Mouse (Mus musculus) megakaryocyte, embryonic 14.5 days (primary cell): ENCODE data around the gene Eya3. TPM values are rescaled to one million over a fixed set of nuclear protein-coding genes. Genes with fewer than 3 reads are reported as not detected.
"Not testable (repeated sequence)": the region's sequence is repeated elsewhere in the genome, so short reads cannot be mapped to it uniquely, and the experiment has no call there.

ENCODE experiments used
- H3K27me3 ChIP-seq: replicated peaks from 2 replicates; pipeline ENCODE3; 2012; ENCODE audit warnings: inconsistent platforms
- H3K36me3 ChIP-seq: replicated peaks from 2 replicates; pipeline ENCODE3; 2012; ENCODE audit warnings: low read length, inconsistent platforms, mixed read lengths
- H3K4me1 ChIP-seq: 2 replicates; pipeline ENCODE4 v1.6.1; 2012; ENCODE audit warnings: inconsistent platforms
- H3K4me3 ChIP-seq: replicated peaks from 2 replicates; pipeline ENCODE3; 2012; ENCODE audit warnings: moderate library complexity, mild to moderate bottlenecking, inconsistent platforms
- H3K9me3 ChIP-seq: 2 replicates; pipeline ENCODE4 v1.6.1; 2012; ENCODE audit warnings: inconsistent platforms
- FLI1 ChIP-seq: IDR thresholded peaks from 2 replicates; pipeline ENCODE4 v1.6.1; 2012; ENCODE audit warnings: low read length, inconsistent platforms, mixed read lengths
- GATA1 ChIP-seq: IDR thresholded peaks from 3 replicates; pipeline ENCODE4 v1.6.1; 2012; ENCODE audit warnings: mixed read lengths, low read length, inconsistent platforms, borderline replicate concordance
- polyA plus RNA-seq: library from polyadenylated mRNA; stranded (reverse); fragments of >175 nt; gene quantifications from 2 replicates; pipeline ENCODE4 v1.2.3, GENCODE M21; 2012; ENCODE audit warnings: low replicate concordance; ENCODE audit not compliant: insufficient read depth

The Eya3 gene
- polyA plus RNA-seq, 1 experiment = 2.0 TPM

DNA sequence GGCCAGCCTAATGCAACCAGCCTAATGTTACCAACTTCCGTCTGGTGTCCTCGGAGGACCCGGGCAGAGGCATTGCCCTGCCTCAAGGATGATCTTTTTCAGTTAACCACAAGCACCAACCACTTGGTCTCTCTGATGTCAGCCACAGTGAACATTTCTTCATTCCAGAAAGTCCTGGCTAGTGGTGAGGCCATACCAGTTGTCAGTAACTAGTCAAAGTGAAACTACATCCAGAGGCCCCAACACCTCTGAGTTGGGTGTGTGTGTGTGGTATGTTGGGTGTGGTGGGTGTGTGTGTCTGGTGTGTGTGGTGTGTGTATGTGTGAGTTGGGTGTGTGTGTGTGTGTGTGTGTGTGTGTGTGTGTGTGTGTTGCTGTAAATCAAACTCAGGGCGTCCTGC, 110.0 kb downstream of the Eya3 start:
- H3K9me3 ChIP-seq = no peaks in the 10 kb centered on the region
- H3K4me1 ChIP-seq = peaks cover 46% of the 10 kb centered on the region
- peaks cover 6% of the 10 kb centered on the region for H3K27me3 ChIP-seq
- H3K36me3 ChIP-seq = no peaks in the 10 kb centered on the region
- H3K4me3 ChIP-seq = peak overlapping the region; percentile 31
- TF ChIP-seq FLI1 (no peak), GATA1 (no peak)

DNA sequence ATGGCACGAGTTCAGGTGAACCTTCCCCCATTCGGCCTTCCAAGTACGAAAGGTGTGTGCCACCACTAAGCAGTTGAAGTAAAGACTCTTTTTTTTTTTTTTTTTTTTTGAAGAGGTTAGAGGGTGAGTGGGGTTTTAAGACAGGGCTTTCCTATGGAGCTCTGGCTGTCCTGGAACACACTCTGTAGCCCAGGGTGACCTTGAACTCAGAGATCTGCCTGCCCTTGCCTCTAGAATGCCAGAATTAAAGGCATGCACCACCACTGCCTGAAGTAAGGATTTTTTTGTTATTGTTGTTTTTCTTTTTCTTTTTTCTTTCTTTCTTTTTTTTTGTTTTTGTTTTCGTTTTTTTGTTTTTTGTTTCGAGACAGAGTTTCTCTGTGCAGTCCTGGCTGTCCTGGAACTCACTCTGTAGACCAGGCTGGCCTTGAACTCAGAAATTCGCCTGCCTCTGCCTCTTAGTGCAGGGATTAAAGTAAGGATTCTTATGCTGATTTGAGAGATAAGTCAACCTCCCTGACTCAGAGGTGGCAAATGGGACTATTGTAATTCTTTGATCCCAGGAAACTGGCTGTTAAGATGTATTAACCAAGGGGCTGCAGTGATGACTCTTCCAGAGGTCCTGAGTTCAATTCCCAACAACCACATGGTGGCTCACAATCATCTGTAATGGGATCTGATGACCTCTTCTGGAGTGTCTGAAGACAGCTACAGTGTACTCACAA, 110.6 kb downstream of the Eya3 start:
- no peaks in the 10 kb centered on the region for H3K36me3 ChIP-seq
- H3K27me3 ChIP-seq = peaks cover 7% of the 10 kb centered on the region
- TF ChIP-seq GATA1 = no peak
- no peak for TF ChIP-seq FLI1
- no peaks in the 10 kb centered on the region for H3K9me3 ChIP-seq
- H3K4me1 ChIP-seq = peaks cover 40% of the 10 kb centered on the region
- no peak overlapping the region for H3K4me3 ChIP-seq

DNA sequence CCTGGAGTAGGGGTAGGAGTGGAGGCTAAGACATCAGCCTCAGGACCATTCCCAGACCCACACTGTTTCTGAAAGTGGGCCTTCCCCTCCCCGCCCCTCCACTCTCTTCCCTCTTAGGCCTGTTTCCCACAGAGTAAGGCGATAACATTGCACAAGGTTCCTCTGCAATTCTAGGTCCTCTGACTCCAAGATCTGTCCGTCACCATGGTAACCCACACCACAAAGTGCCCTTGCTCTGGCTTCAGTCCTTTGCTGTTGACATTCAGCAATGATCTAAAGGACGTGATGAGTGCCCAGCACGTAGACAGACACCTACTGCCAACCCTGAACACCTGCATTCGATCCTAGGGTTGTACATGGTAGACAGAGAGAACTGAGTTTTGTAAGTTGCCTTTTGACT, 114.2 kb downstream of the Eya3 start:
- no peak for TF ChIP-seq FLI1
- no peak for TF ChIP-seq GATA1
- Histone ChIP-seq H3K4me3 (no peak overlapping the region), H3K4me1 (peaks cover 34% of the 10 kb centered on the region), H3K27me3 (peaks cover 32% of the 10 kb centered on the region), H3K9me3 (no peaks in the 10 kb centered on the region), H3K36me3 (no peaks in the 10 kb centered on the region)

DNA sequence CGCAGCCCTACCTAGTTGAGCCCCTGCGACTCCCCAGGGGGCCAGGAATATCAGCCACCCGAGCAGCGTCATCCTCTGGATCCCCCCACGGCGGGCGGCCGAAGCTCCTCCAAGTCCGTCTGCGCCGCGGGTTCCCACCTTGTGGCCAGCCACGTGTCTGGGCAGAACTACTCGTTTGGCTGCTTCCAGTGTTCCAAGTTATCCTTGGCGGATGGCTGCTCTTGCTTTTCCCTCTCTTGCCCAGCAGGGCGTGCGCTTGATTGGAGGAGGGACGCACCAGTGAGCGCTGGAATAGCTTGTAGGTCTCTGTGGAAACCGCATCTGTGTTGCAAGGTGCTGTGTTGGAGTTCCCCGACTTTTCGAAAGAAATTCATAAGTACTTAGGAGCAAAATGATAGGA, 118.2 kb downstream of the Eya3 start, which contains the start of gene Smpdl3b:
Gene Smpdl3b (minus strand): TSS at position 279 of the 400 bp plus-strand sequence.
- Histone ChIP-seq H3K4me3 (peak within 1 kb of the TSS; percentile 90), H3K9me3 (no peaks in the 10 kb centered on the region), H3K27me3 (peaks cover 39% of the 10 kb centered on the region), H3K36me3 (no peaks in the 10 kb centered on the region), H3K4me1 (peaks cover 35% of the 10 kb centered on the region)
- TF ChIP-seq FLI1 = no peak
- TF ChIP-seq GATA1 = no peak

DNA sequence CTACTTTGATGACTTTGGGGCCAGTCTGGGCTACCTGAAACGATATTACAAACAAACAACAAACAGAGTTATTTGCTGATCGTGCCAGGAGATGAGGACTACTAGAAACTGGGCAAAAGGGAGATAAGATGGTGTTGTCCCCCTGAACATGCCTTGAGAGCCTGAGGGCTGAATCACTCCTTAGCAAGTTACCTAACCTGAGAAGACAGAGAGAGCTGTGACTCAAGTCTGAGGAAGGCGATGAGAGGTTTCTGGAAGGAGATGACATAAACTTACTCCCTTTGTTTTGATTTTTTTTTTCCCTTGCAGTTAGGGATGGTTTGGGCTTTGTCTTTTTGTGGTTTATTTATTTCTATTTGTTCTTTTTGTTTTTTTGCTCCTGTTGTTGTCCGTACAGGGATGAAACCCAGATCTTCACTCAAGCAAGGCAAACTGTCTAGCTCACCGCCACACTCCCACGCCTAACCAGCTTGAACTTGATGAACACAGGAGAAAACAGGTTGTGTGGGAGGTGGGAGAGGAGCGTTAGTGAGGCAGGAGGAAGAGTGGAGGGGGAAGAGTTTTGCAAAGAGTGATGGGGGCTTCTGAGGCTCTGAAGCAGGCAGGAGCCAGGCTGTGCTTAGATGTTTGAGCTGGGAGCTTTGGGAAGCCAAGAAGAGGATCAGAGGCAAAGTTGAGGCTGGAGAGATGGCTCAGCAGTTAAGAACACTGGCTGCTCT, 119.0 kb downstream of the Eya3 start:
- TF ChIP-seq FLI1 (no peak), GATA1 (no peak)
- H3K4me3 ChIP-seq = peak overlapping the region; percentile 90
- H3K4me1 ChIP-seq = peaks cover 34% of the 10 kb centered on the region
- no peaks in the 10 kb centered on the region for H3K9me3 ChIP-seq
- H3K27me3 ChIP-seq = peaks cover 39% of the 10 kb centered on the region
- H3K36me3 ChIP-seq = no peaks in the 10 kb centered on the region

DNA sequence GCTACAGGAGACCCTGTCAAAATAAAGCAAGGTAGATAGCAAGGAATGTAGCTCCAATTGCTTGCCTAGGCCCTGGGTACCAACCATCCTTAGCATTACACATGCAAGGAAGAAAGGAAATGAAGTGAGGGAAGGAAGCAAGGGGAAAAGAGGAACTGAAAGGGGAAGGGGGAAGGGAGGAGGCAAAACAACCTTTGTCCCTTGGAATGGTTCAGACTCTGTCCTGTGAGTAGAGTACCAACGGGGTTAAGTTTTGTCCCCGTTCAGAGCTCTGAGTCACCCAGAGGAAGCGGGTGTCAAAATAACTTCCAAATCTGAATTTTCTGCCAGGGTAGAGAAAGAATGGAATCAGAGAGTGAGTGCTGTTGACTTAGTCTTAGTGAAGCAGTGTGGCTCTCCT, 121.5 kb downstream of the Eya3 start:
- Histone ChIP-seq H3K4me3 (no peak overlapping the region), H3K4me1 (peaks cover 28% of the 10 kb centered on the region), H3K27me3 (peaks cover 29% of the 10 kb centered on the region), H3K9me3 (no peaks in the 10 kb centered on the region), H3K36me3 (no peaks in the 10 kb centered on the region)
- TF ChIP-seq FLI1 (no peak), GATA1 (no peak)

DNA sequence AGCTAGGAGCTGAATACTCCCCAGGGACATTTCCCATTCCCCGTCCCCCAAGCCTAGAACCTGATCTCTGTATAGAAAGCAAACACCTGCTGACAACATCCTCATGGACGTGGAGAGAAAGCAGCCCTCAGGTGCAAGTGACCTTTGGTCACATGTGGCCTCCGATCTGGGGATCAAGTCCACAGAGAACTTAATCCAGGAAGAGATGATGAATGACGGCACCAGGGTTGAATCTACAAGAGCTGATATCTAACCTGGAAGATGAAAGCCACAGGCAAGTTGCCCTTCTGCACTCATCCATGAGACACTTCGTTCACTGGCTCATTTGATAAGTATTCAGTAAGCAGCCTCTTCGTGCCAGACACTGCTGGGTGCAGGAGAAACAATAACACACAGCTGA, 123.8 kb downstream of the Eya3 start:
- H3K4me3 ChIP-seq = no peak overlapping the region
- H3K36me3 ChIP-seq = no peaks in the 10 kb centered on the region
- peaks cover 11% of the 10 kb centered on the region for H3K27me3 ChIP-seq
- H3K4me1 ChIP-seq = peaks cover 18% of the 10 kb centered on the region
- no peak for TF ChIP-seq FLI1
- no peak for TF ChIP-seq GATA1
- no peaks in the 10 kb centered on the region for H3K9me3 ChIP-seq

DNA sequence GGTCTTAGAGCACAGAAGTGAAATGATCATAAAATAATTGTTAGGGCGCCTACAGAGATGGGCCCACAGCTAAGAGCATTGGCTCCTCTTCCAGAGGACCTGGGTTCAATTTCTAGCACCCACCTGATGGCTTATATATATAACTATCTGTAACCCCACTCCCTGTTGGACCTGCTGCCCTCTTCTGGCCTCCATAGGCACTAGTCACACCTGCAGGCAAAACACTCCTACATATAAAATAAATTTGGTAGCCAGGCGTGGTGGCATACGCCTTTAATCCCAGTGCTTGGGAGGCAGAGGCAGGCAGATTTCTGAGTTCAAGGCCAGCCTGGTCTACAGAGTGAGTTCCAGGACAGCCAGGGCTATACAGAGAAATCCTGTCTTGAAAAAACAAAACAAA, 124.3 kb downstream of the Eya3 start:
- peaks cover 16% of the 10 kb centered on the region for H3K4me1 ChIP-seq
- not testable (repeated sequence) for H3K9me3 ChIP-seq, H3K4me3 ChIP-seq, H3K27me3 ChIP-seq, H3K36me3 ChIP-seq

DNA sequence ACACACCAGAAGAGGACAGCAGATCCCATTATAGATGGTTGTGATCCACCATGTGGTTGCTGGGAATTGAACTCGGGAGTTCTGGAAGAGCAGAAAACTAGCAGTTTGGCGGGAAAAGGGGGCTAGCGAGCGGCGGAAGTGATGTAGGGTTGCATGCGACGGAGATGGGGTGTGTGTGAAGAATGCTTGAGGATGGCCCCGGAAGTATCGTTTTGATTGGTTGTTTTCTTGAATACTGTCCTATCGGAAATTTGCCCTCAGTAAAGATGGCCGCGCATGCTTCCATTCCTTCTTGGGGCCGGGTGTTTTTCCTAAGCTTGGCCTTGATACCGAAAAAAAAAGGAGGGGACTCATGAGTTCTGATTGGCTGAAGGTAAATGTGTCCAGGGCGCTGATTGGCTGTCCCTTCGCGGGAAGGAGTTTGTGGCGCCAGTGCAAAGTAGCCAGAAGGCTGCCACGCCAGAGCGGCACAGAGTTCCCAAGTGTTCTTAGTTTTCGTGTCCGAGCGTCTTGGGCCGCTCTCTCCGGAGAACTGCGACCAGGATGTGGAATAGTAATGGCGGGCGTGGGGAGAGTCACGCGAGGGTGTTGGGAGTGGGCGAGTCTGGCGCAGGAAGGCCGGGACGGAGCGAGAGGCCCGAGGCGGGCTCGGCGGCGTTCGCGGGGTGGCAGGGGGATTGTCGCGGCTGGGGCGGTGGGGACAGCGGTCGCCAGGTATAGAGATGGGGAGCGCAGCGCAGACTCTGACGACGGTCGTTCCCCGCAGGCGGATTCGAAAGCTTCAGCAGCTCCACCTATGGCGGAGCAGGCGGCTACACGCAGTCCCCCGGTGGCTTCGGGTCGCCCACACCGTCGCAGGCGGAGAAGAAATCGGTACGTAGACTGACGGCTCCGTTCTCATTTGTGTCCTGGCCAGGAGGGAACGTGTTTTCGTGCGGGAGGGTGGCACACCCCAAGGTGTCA, 129.4 kb downstream of the Eya3 start, which contains the start of gene Rpa2:
Gene Rpa2 (plus strand): TSS at position 419 of the 963 bp plus-strand sequence.
- no peaks in the 10 kb centered on the region for H3K27me3 ChIP-seq
- TF ChIP-seq GATA1 (no peak), FLI1 (peak; percentile 59; the same call in 1 of the 2 replicates)
- H3K4me3 ChIP-seq = peak within 1 kb of the TSS; percentile 98
- H3K4me1 ChIP-seq = peaks cover 23% of the 10 kb centered on the region
- H3K36me3 ChIP-seq = peaks cover 31% of the 10 kb centered on the region
- H3K9me3 ChIP-seq = no peaks in the 10 kb centered on the region

DNA sequence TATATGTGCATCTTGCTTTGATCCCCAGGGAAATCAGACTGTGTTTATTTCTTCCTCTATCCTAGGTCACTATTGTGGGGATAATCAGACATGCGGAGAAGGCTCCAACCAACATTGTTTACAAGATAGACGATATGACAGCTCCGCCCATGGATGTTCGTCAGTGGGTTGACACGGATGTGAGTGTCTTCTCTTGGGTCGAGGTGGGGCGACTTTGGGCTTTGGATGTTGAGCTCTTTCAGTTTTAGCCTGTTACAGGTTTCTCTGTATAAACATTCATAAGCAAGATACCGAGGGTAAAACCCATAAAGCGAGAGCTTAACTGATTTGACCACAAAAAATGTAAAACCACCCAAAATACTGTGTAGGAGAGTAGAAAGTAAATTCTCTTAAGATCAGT, 133.0 kb downstream of the Eya3 start:
- H3K36me3 ChIP-seq = peaks cover 66% of the 10 kb centered on the region
- no peak overlapping the region for H3K4me3 ChIP-seq
- TF ChIP-seq FLI1 = no peak
- no peak for TF ChIP-seq GATA1

More for the DNA sequence above, 133.0 kb downstream of the Eya3 start:
- peaks cover 20% of the 10 kb centered on the region for H3K4me1 ChIP-seq
- H3K9me3 ChIP-seq = no peaks in the 10 kb centered on the region
- H3K27me3 ChIP-seq = no peaks in the 10 kb centered on the region

Other genes starting within 250 kb of the Eya3 start
- 2.1 and 3.0 TPM in 2 replicates for gene Phactr4, start 216.5 kb upstream of the Eya3 start, polyA plus RNA-seq
- gene Med18, start 175.1 kb upstream of the Eya3 start, polyA plus RNA-seq = 2.3 and 2.7 TPM in 2 replicates
- 23.7 and 27.2 TPM in 2 replicates for gene Sesn2, start 128.5 kb upstream of the Eya3 start, polyA plus RNA-seq
- gene Atpif1, start 105.3 kb upstream of the Eya3 start, polyA plus RNA-seq = 55.6 and 352 TPM in 2 replicates
- 96.7 and 198 TPM in 2 replicates for gene Dnajc8, start 103.4 kb upstream of the Eya3 start, polyA plus RNA-seq
- 3.1 TPM in 1 of 2 replicates, not detected in the other for gene Ptafr, start 74.9 kb upstream of the Eya3 start, polyA plus RNA-seq
- 0.26 TPM in 1 of 2 replicates, not detected in the other for gene Xkr8, start 93.6 kb downstream of the Eya3 start, polyA plus RNA-seq
- 0.38 TPM in 1 of 2 replicates, not detected in the other for gene Smpdl3b, start 118.3 kb downstream of the Eya3 start, polyA plus RNA-seq
- gene Rpa2, start 129.3 kb downstream of the Eya3 start, polyA plus RNA-seq = 15.4 and 20.1 TPM in 2 replicates
- gene Themis2, start 157.4 kb downstream of the Eya3 start, polyA plus RNA-seq = 0.53 and 20.4 TPM in 2 replicates
- 8.9 and 32.6 TPM in 2 replicates for gene Ppp1r8, start 204.2 kb downstream of the Eya3 start, polyA plus RNA-seq
- gene Stx12, start 245.5 kb downstream of the Eya3 start, polyA plus RNA-seq = 4.9 and 5.3 TPM in 2 replicates